Mouse (Mus musculus) right cerebral cortex, adult 18-20 months (tissue): ENCODE measurements at regions not wholly inside any gene's neighbourhood (a gene's known extent, or its start where the extent isn't known, plus 50 kb on each side); places are given as distances from the start of the nearest gene placed in this dataset.

Experiments
- DNase-seq: peaks from one replicate; pipeline ENCODE4 v3.0.0; 2022; ENCODE audit warnings: mixed read lengths

- no peak for DNase-seq
These were observed 340.6 kb downstream of the Setd4 start for GRCm38 (mm10) chr16:93263141-93263815.

GRCm38 (mm10) chr16:93246825-93247224 lies 357.0 kb downstream of the Setd4 start:
- peak; percentile 17 for DNase-seq

- no peak for DNase-seq
These were observed 358.1 kb downstream of the Setd4 start for GRCm38 (mm10) chr16:93245738-93246137.

GRCm38 (mm10) chr16:93238898-93239297 lies 365.0 kb downstream of the Setd4 start:
- DNase-seq = no peak

GRCm38 (mm10) chr16:93238326-93238725 lies 365.5 kb downstream of the Setd4 start:
- DNase-seq = no peak

GRCm38 (mm10) chr16:93225644-93226043 lies 378.2 kb downstream of the Setd4 start:
- DNase-seq = no peak

GRCm38 (mm10) chr16:93225196-93225595 lies 378.7 kb downstream of the Setd4 start:
- no peak for DNase-seq

- DNase-seq = no peak
These were observed 384.1 kb downstream of the Setd4 start for GRCm38 (mm10) chr16:93219731-93220130.

- no peak for DNase-seq
These were observed 385.5 kb downstream of the Setd4 start for GRCm38 (mm10) chr16:93218402-93218801.

- DNase-seq = no peak
These were observed 386.1 kb downstream of the Setd4 start for GRCm38 (mm10) chr16:93217600-93218226.

GRCm38 (mm10) chr16:93215630-93216029 lies 388.2 kb downstream of the Setd4 start:
- DNase-seq = no peak

- no peak for DNase-seq
These were observed 387.7 kb upstream of the Runx1 start for GRCm38 (mm10) chr16:93213618-93214017.

GRCm38 (mm10) chr16:93207675-93208074 lies 381.7 kb upstream of the Runx1 start:
- no peak for DNase-seq

GRCm38 (mm10) chr16:93207217-93207616 lies 381.3 kb upstream of the Runx1 start:
- no peak for DNase-seq

GRCm38 (mm10) chr16:93206325-93206724 lies 380.4 kb upstream of the Runx1 start:
- DNase-seq = no peak

- no peak for DNase-seq
These were observed 378.7 kb upstream of the Runx1 start for GRCm38 (mm10) chr16:93204601-93205000.

GRCm38 (mm10) chr16:93202591-93202990 lies 376.6 kb upstream of the Runx1 start:
- peak; percentile 4 for DNase-seq

- DNase-seq = no peak
These were observed 371.4 kb upstream of the Runx1 start for GRCm38 (mm10) chr16:93197300-93197699.

GRCm38 (mm10) chr16:93193921-93194481 lies 368.1 kb upstream of the Runx1 start:
- DNase-seq = no peak

- no peak for DNase-seq
These were observed 367.3 kb upstream of the Runx1 start for GRCm38 (mm10) chr16:93193263-93193662.

GRCm38 (mm10) chr16:93192651-93193173 lies 366.8 kb upstream of the Runx1 start:
- DNase-seq = no peak

GRCm38 (mm10) chr16:93191174-93191573 lies 365.2 kb upstream of the Runx1 start:
- no peak for DNase-seq

GRCm38 (mm10) chr16:93190301-93190700 lies 364.4 kb upstream of the Runx1 start:
- no peak for DNase-seq

- no peak for DNase-seq
These were observed 363.9 kb upstream of the Runx1 start for GRCm38 (mm10) chr16:93189875-93190274.
